Mouse (Mus musculus) ES-E14 (cell line): ENCODE results near the gene Majin. TPM values are rescaled to one million over a fixed set of nuclear protein-coding genes. Genes with fewer than 3 reads are reported as not detected.

Experiments used
- DNase-seq: peaks from one replicate; pipeline ENCODE4 v3.0.0-alpha.2; 2013; ENCODE audit warnings: low read depth, low spot score
- H3K27ac ChIP-seq: 2 replicates; pipeline ENCODE4 v1.5.1; 2012; ENCODE audit warnings: low read depth, mild to moderate bottlenecking, low read length, moderate library complexity, mixed read lengths; ENCODE audit not compliant: poor library complexity, insufficient read depth, severe bottlenecking
- H3K36me3 ChIP-seq: 2 replicates; pipeline ENCODE4 v1.6.1; 2012; ENCODE audit warnings: mild to moderate bottlenecking, low read length, moderate library complexity, mixed read lengths; ENCODE audit not compliant: control insufficient read depth, poor library complexity, insufficient read depth, severe bottlenecking
- H3K4me1 ChIP-seq, 2 experiments: fragments of 150-350 bp in 1 of 2; sonication (generic) in 1 of 2; 2 replicates each; pipeline ENCODE4 v1.6.1; 2012; ENCODE audit warnings: low read length in 2 of 2, mild to moderate bottlenecking in 1 of 2, mixed read lengths in 1 of 2; ENCODE audit not compliant: control insufficient read depth in 2 of 2, insufficient read depth in 2 of 2, poor library complexity in 1 of 2
- H3K4me3 ChIP-seq, 2 experiments: fragments of 150-350 bp in 1 of 2; sonication (generic) in 1 of 2; 2 replicates each; pipeline ENCODE4 v1.5.1; 2012; ENCODE audit warnings: low read length in 2 of 2, low read depth in 1 of 2, mild to moderate bottlenecking in 1 of 2, mixed read lengths in 1 of 2; ENCODE audit not compliant: insufficient read depth in 1 of 2, poor library complexity in 1 of 2, severe bottlenecking in 1 of 2
- H3K9ac ChIP-seq: 2 replicates; pipeline ENCODE4 v1.6.1; 2012; ENCODE audit warnings: low read depth, mild to moderate bottlenecking, low read length, mixed read lengths; ENCODE audit not compliant: poor library complexity, insufficient read depth, severe bottlenecking
- H3K9me3 ChIP-seq: fragments of 150-350 bp; sonication (generic); 2 replicates; pipeline ENCODE4 v1.6.1; 2012; ENCODE audit warnings: low read depth, mild to moderate bottlenecking, low read length; ENCODE audit not compliant: control insufficient read depth, insufficient read depth
- CHD2 ChIP-seq: IDR thresholded peaks from 2 replicates; pipeline ENCODE4 v1.6.1; 2014; ENCODE audit warnings: mild to moderate bottlenecking, low read depth, low read length, inconsistent platforms
- HCFC1 ChIP-seq: IDR thresholded peaks from 2 replicates; pipeline ENCODE4 v1.6.1; 2012; ENCODE audit warnings: low read length, inconsistent platforms, borderline replicate concordance; ENCODE audit not compliant: insufficient read depth
- MAFK ChIP-seq: IDR thresholded peaks from 2 replicates; pipeline ENCODE4 v1.6.1; 2014; ENCODE audit warnings: mild to moderate bottlenecking, low read depth, low read length, inconsistent platforms; ENCODE audit not compliant: insufficient read depth
- ZC3H11A ChIP-seq: IDR thresholded peaks from 2 replicates; pipeline ENCODE4 v1.6.1; 2012; ENCODE audit warnings: low read depth, mild to moderate bottlenecking, inconsistent platforms, low read length, borderline replicate concordance
- ZNF384 ChIP-seq: IDR thresholded peaks from 2 replicates; pipeline ENCODE4 v1.6.1; 2012; ENCODE audit warnings: low read depth, low read length, inconsistent platforms
- in situ Hi-C, 2 experiments: fragments of 600-800 bp; cut with MboI; formaldehyde crosslinking; loops; one replicate each; pipeline ENCODE4 v1.15.1; 2025; ENCODE audit warnings: low sequenced_read_pairs in 2 of 2, inconsistent platforms in 1 of 2; ENCODE audit not compliant: unreplicated experiment in 2 of 2
- total RNA-seq: library from RNA; depleted of rRNA; stranded (reverse); fragments of 300-350 nt; gene quantifications from 2 replicates; pipeline ENCODE4 v1.2.3, GENCODE M21; 2012

Gene Majin
- total RNA-seq, 1 experiment: 1.6 TPM

DNA sequence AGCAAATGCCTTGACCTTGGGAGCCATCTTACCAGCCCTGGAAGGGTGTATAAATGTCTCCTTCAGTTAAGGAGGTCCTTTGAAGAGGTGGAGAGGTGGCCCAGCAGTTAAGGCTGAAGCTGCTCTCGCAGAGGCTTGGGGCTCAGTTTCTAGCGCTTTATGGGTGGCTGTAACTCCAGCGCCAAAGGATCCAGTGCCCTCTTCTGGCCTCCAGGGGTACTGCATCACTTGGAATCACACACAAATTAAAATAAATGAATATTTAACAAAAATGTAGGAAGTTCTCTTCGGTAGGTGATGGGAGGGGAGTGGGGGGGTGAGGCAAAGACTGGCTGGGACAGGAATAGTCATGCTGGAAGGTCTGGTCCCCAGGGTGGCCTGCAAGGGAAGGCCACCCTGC is 76.8 kb downstream of the Majin start:
- in situ Hi-C loops: no loop called here
- Histone ChIP-seq H3K4me3 (no peak overlapping the region), H3K4me1 (peaks cover 0 to 15% of the 10 kb centered on the region in 2 experiments; a peak in 2 of 4 replicates), H3K27ac (no peak overlapping the region), H3K9me3 (no peaks in the 10 kb centered on the region), H3K36me3 (peaks cover 49% of the 10 kb centered on the region), H3K9ac (no peak overlapping the region)
- DNase-seq: no peak
- TF ChIP-seq MAFK (no peak), ZC3H11A (no peak), HCFC1 (no peak), CHD2 (no peak), ZNF384 (no peak)

DNA sequence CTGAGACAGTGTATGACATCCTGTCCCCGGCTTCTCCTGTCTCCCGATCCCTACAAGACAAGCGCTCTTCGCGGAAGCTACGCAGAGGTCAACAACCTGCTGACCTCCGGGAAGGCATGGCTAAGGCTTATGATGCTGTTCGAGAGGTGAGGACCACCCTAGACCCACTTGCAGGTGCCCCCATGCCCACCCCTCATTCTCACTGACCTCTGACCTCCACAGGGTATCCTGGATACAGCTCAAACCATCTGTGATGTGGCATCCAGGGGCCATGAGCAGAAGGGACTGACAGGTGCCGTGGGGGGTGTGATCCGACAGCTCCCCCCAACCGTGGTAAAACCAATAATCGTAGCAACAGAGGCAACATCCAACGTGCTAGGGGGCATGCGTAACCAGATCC is 77.2 kb downstream of the Majin start:
- Histone ChIP-seq H3K9me3 (no peaks in the 10 kb centered on the region), H3K4me3 (no peak overlapping the region), H3K9ac (no peak overlapping the region), H3K4me1 (peaks cover 0 to 15% of the 10 kb centered on the region in 2 experiments; a peak in 2 of 4 replicates), H3K27ac (no peak overlapping the region), H3K36me3 (peaks cover 45% of the 10 kb centered on the region)
- TF ChIP-seq MAFK (no peak), HCFC1 (no peak), CHD2 (no peak), ZC3H11A (no peak), ZNF384 (no peak)
- DNase-seq: no peak
- in situ Hi-C loops: no loop called here

DNA sequence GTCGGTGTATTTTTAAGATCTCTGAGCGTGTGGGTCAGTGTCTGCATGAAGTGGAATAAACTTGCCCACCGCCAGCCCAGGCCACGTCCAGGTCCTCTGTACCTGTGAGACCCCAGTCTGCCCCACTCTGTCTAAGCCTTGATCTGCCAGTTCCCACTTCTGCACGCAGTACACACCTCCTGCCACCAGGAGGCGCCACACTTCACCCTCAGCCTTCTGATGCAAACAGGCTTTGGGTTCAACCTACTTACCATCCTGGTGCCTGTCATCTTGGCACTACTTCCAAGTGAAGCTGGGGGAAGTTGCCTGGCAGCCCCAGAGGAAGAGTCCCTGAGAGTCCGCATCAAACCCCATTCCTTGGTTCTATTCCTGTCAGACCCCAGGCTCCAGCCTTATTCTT is 78.0 kb downstream of the Majin start:
- no peak for DNase-seq
- in situ Hi-C loops: no loop called here
- Histone ChIP-seq H3K9me3 (no peaks in the 10 kb centered on the region), H3K27ac (no peak overlapping the region), H3K36me3 (peaks cover 37% of the 10 kb centered on the region), H3K4me3 (no peak overlapping the region), H3K9ac (no peak overlapping the region), H3K4me1 (peaks cover 0 to 15% of the 10 kb centered on the region in 2 experiments; a peak in 2 of 4 replicates)
- TF ChIP-seq ZC3H11A (peak; percentile 63; the same call in 1 of the 2 replicates), HCFC1 (no peak), ZNF384 (no peak), MAFK (no peak), CHD2 (no peak)

DNA sequence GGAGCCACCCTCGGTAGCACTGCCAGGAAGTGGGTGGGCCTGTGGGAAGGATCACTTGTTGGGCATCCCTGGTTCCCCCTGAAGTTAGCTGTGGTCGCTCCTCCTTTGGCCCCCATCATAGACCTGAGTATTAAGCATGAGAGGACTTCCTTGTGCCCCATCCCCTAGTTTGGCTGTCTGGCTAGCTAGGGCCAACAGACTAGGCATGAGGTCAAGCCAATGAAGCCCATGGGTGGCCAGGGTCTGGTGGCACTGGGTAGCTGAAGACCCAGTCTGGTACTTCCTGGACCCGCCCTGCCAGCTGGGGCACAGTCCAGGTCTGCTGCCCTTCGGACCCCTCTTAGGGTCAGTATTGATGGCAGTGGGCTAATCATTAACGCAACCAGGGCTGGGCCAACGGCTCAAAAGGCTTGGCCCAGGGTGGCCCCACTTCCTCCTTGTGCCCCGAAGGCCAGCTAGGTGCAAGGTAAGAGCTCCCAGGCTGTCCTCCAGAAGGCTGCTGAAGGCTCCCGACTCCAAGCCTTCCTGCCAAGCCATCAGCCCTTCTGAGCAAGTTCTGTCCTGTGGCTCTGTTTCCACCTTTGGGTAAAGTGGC is 78.7 kb downstream of the Majin start:
- peaks cover 30% of the 10 kb centered on the region for H3K36me3 ChIP-seq
- no peak overlapping the region for H3K27ac ChIP-seq
- H3K4me3 ChIP-seq: no peak overlapping the region
- DNase-seq: no peak
- in situ Hi-C loops: no loop called here
- H3K9ac ChIP-seq: no peak overlapping the region
- H3K9me3 ChIP-seq: no peaks in the 10 kb centered on the region
- peaks cover 0 to 15% of the 10 kb centered on the region in 2 experiments; a peak in 2 of 4 replicates for H3K4me1 ChIP-seq
- TF ChIP-seq HCFC1 (no peak), ZC3H11A (no peak), MAFK (no peak), ZNF384 (no peak)
